Mouse (Mus musculus) cerebellum, adult 2 months (tissue): ENCODE results near the gene Tas2r137. TPM values are rescaled to one million over a fixed set of nuclear protein-coding genes. Genes with fewer than 3 reads are reported as not detected.

Experiments used
- DNase-seq, 2 experiments: peaks; one replicate each; pipeline ENCODE4 v3.0.0; 2021
- H3K27ac ChIP-seq: fragments of 200-500 bp; 2 replicates; pipeline ENCODE4 v1.5.1; 2012; ENCODE audit warnings: low read length, control low read depth, inconsistent platforms; ENCODE audit not compliant: insufficient read depth
- H3K27me3 ChIP-seq: fragments of 200-500 bp; 2 replicates; pipeline ENCODE4 v1.6.1; 2012; ENCODE audit warnings: inconsistent platforms, mild to moderate bottlenecking, low read length, moderate library complexity; ENCODE audit not compliant: control insufficient read depth, insufficient read depth
- H3K4me1 ChIP-seq: fragments of 200-500 bp; 2 replicates; pipeline ENCODE4 v1.6.1; 2011; ENCODE audit warnings: low read length; ENCODE audit not compliant: control insufficient read depth, insufficient read depth
- H3K4me3 ChIP-seq: fragments of 200-500 bp; replicated peaks from 2 replicates; pipeline ENCODE3; 2011; ENCODE audit warnings: mild to moderate bottlenecking, low read depth, low read length, control low read depth; ENCODE audit not compliant: insufficient read depth
- CTCF ChIP-seq: fragments of 200-500 bp; IDR thresholded peaks from 2 replicates; pipeline ENCODE4 v1.5.1; 2011; ENCODE audit warnings: low read depth, mild to moderate bottlenecking, control low read depth, low read length, moderate library complexity, borderline replicate concordance; ENCODE audit not compliant: insufficient read depth
- POLR2A ChIP-seq: fragments of 200-500 bp; IDR thresholded peaks from 2 replicates; pipeline ENCODE4 v1.6.1; 2011; ENCODE audit warnings: low read length, control low read depth, borderline replicate concordance; ENCODE audit not compliant: insufficient read depth
- WGBS: fragments of 180-500 bp; shearing (Covaris S2); methylation state at CpG from one replicate; pipeline ENCODE4 v1.1.7; 2018; 5-methylcytosine and 5-hydroxymethylcytosine counted together
- polyA plus RNA-seq: library from polyadenylated mRNA; depleted of rRNA; stranded (reverse); fragments of >200 nt; gene quantifications from 2 replicates; pipeline ENCODE4 v1.2.3, GENCODE M21; 2012; rRNA removed

Gene Tas2r137
- 0.36 TPM in 1 of 2 replicates, not detected in the other for polyA plus RNA-seq

DNA sequence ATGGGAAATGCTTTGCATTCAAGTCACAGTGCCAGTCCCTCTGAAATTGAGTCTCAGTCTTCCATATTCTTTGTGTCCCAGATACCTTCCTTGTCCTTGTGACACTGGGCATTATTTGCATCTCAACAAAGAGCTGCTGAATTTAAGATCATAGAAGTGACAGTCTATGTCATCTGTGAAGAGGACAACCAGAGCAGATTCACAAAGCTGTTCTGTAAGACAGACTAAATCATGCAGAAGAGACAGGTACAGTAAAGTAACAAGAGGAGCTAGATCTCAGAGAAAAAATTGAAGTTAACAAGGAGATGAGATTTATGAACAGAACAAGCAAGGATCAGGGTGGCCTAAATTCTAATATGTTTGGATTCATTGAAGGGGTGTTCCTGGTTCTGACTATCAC is at the start of gene Tas2r137:
Tas2r137 (plus strand) TSS at position 301 of the 400 bp plus-strand sequence.
- no peak within 1 kb of the TSS for H3K27ac ChIP-seq
- no peak within 1 kb of the TSS for H3K4me3 ChIP-seq
- no peak for DNase-seq
- no peaks in the 10 kb centered on the region for H3K27me3 ChIP-seq
- TF ChIP-seq CTCF = no peak
- H3K4me1 ChIP-seq = no peaks in the 10 kb centered on the region

DNA sequence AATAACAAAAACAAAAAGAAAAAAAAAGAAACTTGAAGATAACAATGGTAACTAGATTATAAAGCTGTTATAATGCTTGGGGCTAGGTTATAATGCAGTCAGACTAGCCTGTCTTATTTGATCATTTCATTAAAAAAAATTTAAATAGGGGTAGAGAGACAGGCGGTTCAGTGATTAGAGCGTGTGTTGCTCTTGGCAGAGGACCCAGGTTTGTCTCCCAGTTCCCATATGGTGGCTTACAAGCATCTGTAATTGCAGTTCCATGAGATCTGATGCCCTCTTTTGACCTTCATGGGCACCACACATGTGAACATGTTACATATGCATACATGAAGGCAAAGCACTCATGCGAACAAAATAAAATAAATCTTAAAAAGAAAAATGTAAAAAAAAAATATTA is 49.8 kb upstream of the Tas2r137 start:
- no peaks in the 10 kb centered on the region for H3K4me1 ChIP-seq
- DNase-seq = no peak
- TF ChIP-seq CTCF (no peak), POLR2A (no peak)
- H3K27ac ChIP-seq = no peak overlapping the region
- 33% methylated on average over 3 of the region's 3 CpGs for WGBS
- H3K4me3 ChIP-seq = no peak overlapping the region
- no peaks in the 10 kb centered on the region; the same call in 1 of the 2 replicates for H3K27me3 ChIP-seq

DNA sequence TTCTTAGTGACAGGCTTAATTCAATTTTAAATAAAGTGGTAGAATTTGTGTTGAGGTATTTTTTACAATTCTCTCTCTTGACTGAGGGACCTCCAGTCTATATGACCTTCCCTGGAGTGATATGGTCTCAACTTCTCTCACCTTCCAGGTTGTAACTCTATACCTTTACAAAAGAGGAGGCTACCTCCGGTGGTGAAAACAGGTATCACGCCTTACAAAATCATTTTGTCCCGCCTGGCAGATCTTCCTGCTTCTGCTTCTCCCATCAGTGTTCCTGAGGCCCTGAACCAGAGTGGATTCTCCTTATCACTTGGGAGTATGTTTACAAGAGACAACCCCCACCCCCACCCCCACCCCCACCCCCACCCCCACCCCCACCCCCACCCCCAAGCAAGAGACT is 49.3 kb upstream of the Tas2r137 start:
- Histone ChIP-seq H3K27ac (no peak overlapping the region), H3K4me3 (no peak overlapping the region), H3K27me3 (no peaks in the 10 kb centered on the region; the same call in 1 of the 2 replicates), H3K4me1 (no peaks in the 10 kb centered on the region)
- WGBS = 64% methylated on average over 3 of the region's 3 CpGs
- TF ChIP-seq CTCF (no peak; the same call in 1 of the 2 replicates), POLR2A (no peak)
- DNase-seq = no peak

DNA sequence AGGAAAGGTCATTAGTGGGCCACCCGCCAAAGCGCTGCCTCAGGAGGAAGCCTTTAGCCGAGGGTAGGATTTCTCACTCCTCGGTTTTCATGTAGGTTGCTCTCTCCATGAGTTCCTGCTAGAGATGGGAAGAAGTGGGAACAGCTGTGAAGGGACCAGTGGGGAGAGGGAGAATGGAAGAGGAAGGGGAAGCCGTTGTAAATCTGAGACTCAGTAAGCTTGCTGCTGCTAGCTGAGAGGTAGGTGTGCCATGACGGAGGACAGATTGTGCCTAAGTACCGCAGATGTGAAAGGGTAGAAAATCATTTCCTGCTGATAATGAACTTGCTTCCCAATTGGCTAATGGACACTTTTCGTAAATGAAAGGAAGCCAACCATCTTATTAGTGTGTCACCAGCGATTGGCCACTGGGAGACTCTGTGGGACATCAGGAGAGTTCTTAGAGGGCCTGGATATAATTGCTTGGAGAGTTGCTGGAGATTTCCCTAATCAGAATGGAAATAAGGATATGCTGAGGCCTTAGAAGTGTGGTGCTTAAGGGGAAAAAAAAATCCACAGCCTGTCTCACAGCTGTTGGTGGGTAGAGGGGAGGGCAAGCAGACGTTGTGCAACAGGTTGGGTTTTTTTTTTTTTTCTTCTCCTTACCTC is 47.6 kb upstream of the Tas2r137 start:
- Histone ChIP-seq H3K4me3 (no peak overlapping the region), H3K27ac (no peak overlapping the region), H3K4me1 (no peaks in the 10 kb centered on the region), H3K27me3 (no peaks in the 10 kb centered on the region; the same call in 1 of the 2 replicates)
- 56% methylated on average over 10 of the region's 10 CpGs for WGBS
- no peak for TF ChIP-seq POLR2A
- TF ChIP-seq CTCF = no peak
- no peak for DNase-seq

GRCm38 (mm10) chr6:40448626-40449025 is 42.4 kb upstream of the Tas2r137 start:
- Histone ChIP-seq H3K27me3 (no peaks in the 10 kb centered on the region; the same call in 1 of the 2 replicates), H3K27ac (no peak overlapping the region), H3K4me3 (no peak overlapping the region), H3K4me1 (no peaks in the 10 kb centered on the region)
- TF ChIP-seq POLR2A (no peak), CTCF (no peak)
- DNase-seq = no peak

GRCm38 (mm10) chr6:40454436-40455041 is 36.5 kb upstream of the Tas2r137 start:
- Histone ChIP-seq H3K27me3 (no peaks in the 10 kb centered on the region), H3K4me3 (no peak overlapping the region), H3K27ac (no peak overlapping the region), H3K4me1 (no peaks in the 10 kb centered on the region)
- TF ChIP-seq POLR2A = no peak
- TF ChIP-seq CTCF = no peak
- WGBS = 30% methylated on average over 7 of the region's 7 CpGs
- DNase-seq = no peak

DNA sequence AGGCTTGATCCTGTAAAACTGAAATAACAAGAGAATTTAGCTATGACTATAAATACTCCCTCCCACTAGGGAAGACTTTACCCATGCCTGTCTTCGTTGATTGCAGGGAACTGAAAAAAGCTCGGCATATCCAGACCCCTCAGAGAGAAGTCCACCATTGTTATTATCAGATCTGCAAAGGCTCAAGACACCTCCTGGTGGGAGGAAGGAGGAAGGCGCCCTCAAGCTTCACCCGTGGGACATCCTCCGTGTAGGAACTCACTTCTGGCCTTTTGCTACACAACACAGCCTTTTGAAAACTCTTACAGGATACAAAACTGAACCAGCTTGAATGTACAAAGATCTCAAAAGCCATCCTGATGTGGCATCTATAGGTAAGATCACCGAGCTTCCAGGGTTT is 25.3 kb upstream of the Tas2r137 start:
- H3K4me1 ChIP-seq = no peaks in the 10 kb centered on the region
- TF ChIP-seq CTCF = no peak
- no peak for TF ChIP-seq POLR2A
- 36% methylated on average over 6 of the region's 6 CpGs for WGBS
- no peak overlapping the region for H3K27ac ChIP-seq
- no peak for DNase-seq
- no peak overlapping the region for H3K4me3 ChIP-seq
- no peaks in the 10 kb centered on the region for H3K27me3 ChIP-seq

DNA sequence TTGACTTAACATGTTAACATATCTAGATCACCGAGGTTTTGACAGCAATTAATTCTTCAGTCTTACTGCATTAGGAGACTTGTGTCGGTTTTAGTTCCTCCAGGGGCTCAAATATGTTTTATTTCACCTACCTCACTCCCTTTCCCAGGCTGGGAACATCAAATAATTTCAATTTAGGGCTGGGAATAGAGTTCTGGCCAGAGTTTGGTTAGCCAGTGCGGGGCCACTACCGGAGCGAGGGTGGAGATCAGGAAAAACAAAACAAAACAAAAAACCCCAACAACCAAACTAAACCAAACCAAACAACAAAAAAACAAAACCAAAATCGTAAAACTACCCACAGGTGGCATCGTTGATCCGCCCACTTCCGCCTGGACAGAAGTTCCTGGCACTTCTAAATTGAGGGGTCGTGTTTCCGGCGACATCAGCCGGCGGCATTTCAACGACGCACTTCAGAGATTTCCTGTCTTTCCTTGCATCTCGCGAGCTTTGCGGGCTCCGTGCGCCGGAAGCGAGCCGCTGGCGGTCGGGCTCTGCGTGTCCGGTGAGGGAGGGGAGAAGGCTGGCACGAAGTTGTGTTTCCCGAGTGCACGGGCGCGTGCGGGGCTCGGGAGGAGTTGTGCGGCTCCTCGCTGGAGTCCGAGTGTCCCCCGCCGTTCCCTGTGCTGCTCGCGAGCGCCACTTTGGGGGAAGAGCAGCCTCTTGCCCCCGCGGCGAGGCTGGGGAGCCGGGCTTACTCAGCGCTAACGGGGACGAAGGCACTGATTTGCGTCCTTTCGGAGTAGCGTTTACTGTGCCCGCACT is 19.9 kb upstream of the Tas2r137 start, which contains the start of gene Ssbp1:
Ssbp1 (plus strand) TSS at position 437 of the 804 bp plus-strand sequence.
- TF ChIP-seq POLR2A (peak; percentile 90), CTCF (no peak)
- H3K4me3 ChIP-seq = peak within 1 kb of the TSS; percentile 62
- DNase-seq = peak; percentile 92
- no peaks in the 10 kb centered on the region for H3K27me3 ChIP-seq
- no peaks in the 10 kb centered on the region; the same call in 1 of the 2 replicates for H3K4me1 ChIP-seq
- under 1% methylated on average over 54 of the region's 54 CpGs for WGBS
- peak within 1 kb of the TSS; percentile 67 for H3K27ac ChIP-seq

DNA sequence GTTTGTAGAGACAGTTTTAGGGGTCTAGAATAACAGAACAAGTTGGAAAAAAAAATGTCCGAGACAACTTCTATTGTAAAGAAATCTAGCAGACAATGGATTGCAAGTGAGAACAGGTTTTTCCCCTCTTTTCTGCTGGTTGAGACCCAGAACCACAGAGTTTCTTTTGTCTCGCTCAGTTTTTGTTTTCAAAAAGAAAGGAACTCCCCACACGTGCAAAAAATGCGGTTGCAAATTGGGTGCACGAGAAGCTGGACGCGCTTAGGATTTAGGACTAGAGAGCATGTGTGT is 19.4 kb upstream of the Tas2r137 start:
- no peak for DNase-seq
- H3K27me3 ChIP-seq = no peaks in the 10 kb centered on the region
- H3K4me3 ChIP-seq = peak overlapping the region; percentile 62
- no peak for TF ChIP-seq POLR2A
- H3K4me1 ChIP-seq = no peaks in the 10 kb centered on the region; the same call in 1 of the 2 replicates
- under 1% methylated on average over 7 of the region's 7 CpGs for WGBS
- H3K27ac ChIP-seq = peak overlapping the region; percentile 67
